Mouse (Mus musculus) adrenal gland, postnatal 25 days (tissue): ENCODE data around the gene Cts8. TPM values are rescaled to one million over a fixed set of nuclear protein-coding genes. Genes with fewer than 3 reads are reported as not detected.

Experiments used
- DNase-seq: peaks from one replicate; pipeline ENCODE4 v3.0.0; 2021; ENCODE audit warnings: mixed read lengths
- long read RNA-seq: library from polyadenylated mRNA; stranded (forward); transcript quantifications from one replicate; pipeline ENCODE4 v2.0.0, GENCODE M21; 2021
- total RNA-seq: library from RNA; stranded (reverse); gene quantifications from 2 replicates; pipeline ENCODE4 v1.2.3, GENCODE M21; 2021

Cts8 gene
- not detected in 2 replicates for total RNA-seq
- long read RNA-seq: 0 reads

DNA sequence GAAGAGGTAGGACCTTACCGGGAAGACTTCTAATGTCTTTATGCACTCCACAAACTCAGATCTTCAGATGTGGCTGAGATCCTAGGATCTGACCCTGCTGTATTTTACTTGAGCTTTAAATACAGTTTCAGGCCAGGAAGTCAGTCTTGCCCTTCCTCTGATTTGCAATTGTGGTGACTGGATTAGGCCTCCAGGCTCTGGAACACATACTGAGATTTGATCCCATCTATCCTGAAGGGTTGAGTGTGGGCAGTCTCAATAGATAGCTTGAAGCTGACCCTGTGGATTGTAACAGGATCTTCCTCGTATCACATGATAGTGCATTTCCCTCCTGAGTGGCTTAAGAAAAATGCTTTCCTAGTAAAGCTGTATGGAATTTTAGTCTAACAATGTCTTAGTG lies at the start of gene Cts8:
Gene Cts8, minus strand, starts transcription at position 101 of the 400 bp plus-strand sequence.
- no peak for DNase-seq

DNA sequence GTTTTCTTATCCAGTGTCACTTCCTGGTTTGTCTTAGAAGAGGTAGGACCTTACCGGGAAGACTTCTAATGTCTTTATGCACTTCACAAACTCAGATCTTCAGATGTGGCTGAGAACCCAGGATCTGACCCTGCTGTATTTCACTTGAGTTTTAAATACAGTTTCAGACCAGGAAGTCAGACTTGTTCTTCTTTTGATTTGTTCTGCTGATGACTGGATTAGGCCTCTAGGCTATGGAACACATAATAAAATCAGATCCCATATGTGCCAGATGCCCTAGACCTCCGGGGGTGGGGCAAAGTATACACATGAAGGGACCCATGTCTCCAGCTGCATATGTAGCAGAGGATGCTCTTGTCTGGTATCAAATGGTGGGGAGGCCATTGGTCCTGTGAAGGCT lies 33.6 kb upstream of the Cts8 start, which contains the start of gene Gm49398:
Gene Gm49398, minus strand, starts transcription at position 101 of the 400 bp plus-strand sequence.
- no peak for DNase-seq

DNA sequence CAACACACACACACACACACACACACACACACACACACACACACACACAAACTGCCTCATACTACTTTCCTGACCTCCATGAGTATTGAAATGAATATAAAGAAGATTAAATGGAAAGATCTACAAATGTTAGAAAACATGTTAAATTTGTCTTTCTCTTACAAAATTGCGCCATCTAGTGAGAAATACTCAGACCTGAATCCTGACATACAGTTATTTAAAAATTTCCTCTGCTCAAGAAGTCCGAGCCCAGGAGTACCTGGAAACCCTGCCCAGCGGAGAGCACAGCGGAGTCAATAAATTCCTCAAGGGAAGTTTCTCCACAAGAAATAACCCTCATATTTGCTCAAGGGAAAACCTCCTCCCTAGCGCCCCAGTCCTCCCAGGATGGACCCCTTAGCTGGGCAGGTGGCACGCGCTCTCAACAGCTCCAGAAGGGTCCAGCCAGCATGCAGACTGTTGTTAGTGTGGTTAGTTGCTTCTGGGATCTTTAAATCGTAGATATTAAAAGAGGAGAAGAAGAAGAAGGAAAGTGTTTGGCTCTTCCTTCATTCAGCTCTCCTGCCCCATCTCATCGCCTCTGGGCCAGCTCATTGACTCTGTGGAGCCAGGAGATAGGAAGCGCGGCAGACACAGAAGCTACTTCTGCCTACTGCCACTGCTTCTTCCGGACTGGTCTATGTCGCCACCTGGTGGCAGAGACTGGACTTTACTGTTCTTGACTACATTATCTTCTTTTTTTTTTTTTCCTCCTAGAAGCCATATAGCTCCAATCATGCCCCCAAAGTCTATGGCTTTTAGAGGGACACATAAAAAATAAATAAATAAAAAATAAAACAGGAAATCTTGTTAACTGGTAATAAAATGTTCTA lies 13.8 kb downstream of the Cts8 start:
- peak; percentile 49 for DNase-seq

DNA sequence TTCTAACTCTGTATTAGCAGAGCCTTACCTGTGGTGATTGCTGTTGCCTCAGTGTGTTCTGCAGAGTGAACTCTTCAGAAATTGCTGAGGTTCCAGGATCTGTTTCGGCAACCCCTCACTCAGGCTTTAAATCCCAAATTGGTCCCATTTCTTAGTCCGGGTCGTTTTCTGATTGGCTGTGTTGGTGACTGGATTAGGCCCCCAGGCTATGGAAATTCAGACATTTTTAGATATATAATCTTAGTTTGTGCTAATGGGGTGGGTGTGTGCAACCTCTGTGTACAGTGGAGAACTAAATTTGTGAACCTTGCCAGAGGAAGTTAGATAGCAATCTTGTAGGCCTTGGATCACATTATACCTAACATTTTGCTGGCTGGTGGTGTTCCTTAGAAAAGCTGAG lies 51.8 kb downstream of the Cts8 start, which contains the start of gene Cts6:
Gene Cts6, minus strand, starts transcription at position 101 of the 400 bp plus-strand sequence.
- no peak for DNase-seq

Other genes starting within 250 kb of the Cts8 start
- not detected in 2 replicates for gene Ctsj, start 249.4 kb downstream of the Cts8 start, total RNA-seq
- not detected in 2 replicates for gene Ctsq, start 214.7 kb downstream of the Cts8 start, total RNA-seq
- gene Ctsr, start 91.1 kb downstream of the Cts8 start, total RNA-seq: not detected in 2 replicates
- not detected in 2 replicates for gene Cts6, start 51.9 kb downstream of the Cts8 start, total RNA-seq
- not detected in 2 replicates for gene Gm49398, start 33.5 kb upstream of the Cts8 start, total RNA-seq
- not detected in 2 replicates for gene Cts7, start 102.8 kb upstream of the Cts8 start, total RNA-seq